In the genomic region with DNA sequence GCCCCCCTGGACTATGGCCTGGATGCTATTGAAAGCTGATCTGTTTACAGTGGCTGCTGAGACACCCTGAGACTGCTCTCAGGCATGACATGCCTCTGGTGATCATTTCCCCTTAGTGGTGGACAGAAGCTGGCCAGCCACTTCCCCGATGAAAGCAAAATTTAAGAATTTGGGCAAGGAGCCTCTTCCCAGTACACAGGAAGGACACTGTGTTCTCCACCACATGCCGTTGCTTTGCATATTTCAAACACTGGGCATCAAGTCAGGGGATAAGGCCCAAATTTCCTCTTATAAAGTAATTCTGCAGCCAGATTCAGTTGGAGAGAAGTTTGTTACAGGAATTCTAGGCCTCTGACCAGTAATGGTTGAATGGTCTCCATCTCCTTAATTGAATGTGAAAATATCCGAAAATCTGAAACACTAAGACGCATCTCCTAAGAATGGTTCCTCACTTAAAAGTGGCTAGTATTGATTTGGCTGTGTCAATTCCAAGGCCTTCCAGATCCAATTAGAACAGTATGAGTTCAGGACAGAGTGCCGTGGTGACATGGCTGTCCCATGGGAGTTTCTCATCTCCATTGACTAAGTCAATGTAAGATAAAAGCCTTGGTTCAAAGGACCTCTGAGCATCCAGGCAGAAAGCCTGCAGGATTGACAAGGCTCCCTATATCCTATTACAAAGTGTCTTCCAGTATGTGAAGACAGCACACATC, we compare ENCODE assay signal across 19 mouse cellular contexts.
DNase-seq lines count a peak whose midpoint lies in the region; ATAC-seq and TF ChIP-seq lines count a peak whose summit lies in the region.
"Had no signal": no experiment of that assay in that cellular context is flagged by ENCODE, and none has a peak within 500 bp of the region (broad histone marks: within the 10 kb centered on the region; RNA-seq: fewer than 3 reads in every experiment).

No protein-coding gene starts in this region.

- H3K27ac ChIP-seq in liver, adult 2 months (replicated peaks; ENCODE audit: insufficient read depth, low read depth, low read length), result no peak overlapping the region
- H3K27ac ChIP-seq: forebrain, embryonic 10.5 days; heart, adult 2 months; hindbrain, embryonic 10.5 days; left cerebral cortex, adult 2 months; limb, embryonic 12.5 days; liver, embryonic 15.5 days; midbrain, embryonic 15.5 days had no signal

- H3K36me3 ChIP-seq in liver, adult 2 months (ENCODE audit: control insufficient read depth, insufficient read depth, low read length), result no peaks in the 10 kb centered on the region
- H3K36me3 ChIP-seq: forebrain, embryonic 10.5 days; G1E; hindbrain, embryonic 10.5 days; limb, embryonic 12.5 days; liver, embryonic 15.5 days; midbrain, embryonic 15.5 days had no signal

- H3K4me1 ChIP-seq in liver, adult 2 months (ENCODE audit: control insufficient read depth, insufficient read depth, low read length), result no peaks in the 10 kb centered on the region
- H3K4me1 ChIP-seq: forebrain, embryonic 10.5 days; hindbrain, embryonic 10.5 days; limb, embryonic 12.5 days; liver, embryonic 15.5 days; midbrain, embryonic 15.5 days had no signal

- H3K9ac ChIP-seq in liver, adult 2 months (ENCODE audit: low read depth, low read length), result no peak overlapping the region
- H3K9ac ChIP-seq: limb, embryonic 12.5 days; liver, embryonic 15.5 days; midbrain, embryonic 15.5 days had no signal

- DNase-seq in liver, adult 2 months (ENCODE audit: extremely low read depth, low read depth, low spot score), result peak; percentile 3
- DNase-seq in liver, result no peak
- peak; percentile 64 for DNase-seq in gastrocnemius, adult 18-20 months (ENCODE audit: low spot score)
- DNase-seq in gastrocnemius, postnatal 10 days, result peak; percentile 6
- DNase-seq in lung, postnatal 25 days (ENCODE audit: low spot score), result peak; percentile 43
- DNase-seq: cerebellum, postnatal 10 days; right cerebral cortex, adult 18-20 months; thymus, adult 2 months had no signal

- no peak for TF ChIP-seq POLR2A in liver, adult 2 months (IDR thresholded peaks at IDR 0.05; ENCODE audit: extremely low read depth, insufficient read depth, low read length)

- no peaks in the 10 kb centered on the region for H3K27me3 ChIP-seq in liver, adult 2 months (ENCODE audit: control insufficient read depth, insufficient read depth, low read length)
- H3K27me3 ChIP-seq: limb, embryonic 12.5 days; liver, embryonic 15.5 days; midbrain, embryonic 15.5 days had no signal

- TF ChIP-seq CTCF in liver, adult 2 months (IDR thresholded peaks at IDR 0.05; ENCODE audit: low read depth, low read length), result no peak

- ATAC-seq in cerebellum, adult (ENCODE audit: insufficient number of reproducible peaks, low FRiP score, low TSS enrichment), result no peak
- no peak for ATAC-seq in frontal cortex, adult (ENCODE audit: low TSS enrichment)
- ATAC-seq: CD4-positive, CD25-positive, alpha-beta regulatory T cell, adult 4 months; midbrain, embryonic 15.5 days had no signal

- H3K4me3 ChIP-seq in liver, adult 2 months (ENCODE audit: insufficient read depth, low read depth, low read length), result no peak overlapping the region
- H3K4me3 ChIP-seq: forebrain, embryonic 10.5 days; heart, adult 2 months; hindbrain, embryonic 10.5 days; left cerebral cortex, adult 2 months; limb, embryonic 12.5 days; liver, embryonic 15.5 days; midbrain, embryonic 15.5 days had no signal

- 82% methylated on average over 5 of the region's 5 CpGs for WGBS in liver, adult 2 months

- no peaks in the 10 kb centered on the region for H3K79me2 ChIP-seq in liver, adult 2 months (ENCODE audit: control insufficient read depth, insufficient read depth, low read length)
